Mouse (Mus musculus): ENCODE data around the gene 1810009A15Rik. TPM values are rescaled to one million over a fixed set of nuclear protein-coding genes. Genes with fewer than 3 reads are reported as not detected.
A peak's percentile ranks its signal among the peaks of the same experiment; 100 is the strongest.

1810009A15Rik gene
- polyA plus RNA-seq, 1 experiment from 2014 or later, result 39.0 TPM

GRCm38 (mm10) chr19:8926766-8927165 is 38.1 kb downstream of the 1810009A15Rik start:
- H3K4me2 ChIP-seq (ENCODE audit: low read depth, low read length), result no peak overlapping the region
- H3K4me3 ChIP-seq (ENCODE audit: low read depth, low read length), result no peak overlapping the region
- H3K27ac ChIP-seq (ENCODE audit: low read depth, low read length), result no peak overlapping the region
- peaks cover 5% of the 10 kb centered on the region; the same call in 1 of the 2 replicates for H3K4me1 ChIP-seq (ENCODE audit: control insufficient read depth, insufficient read depth, low read length)
- H3K9me3 ChIP-seq (ENCODE audit: control insufficient read depth, low read length), result no peaks in the 10 kb centered on the region
- no peak overlapping the region for H3K9ac ChIP-seq (replicated peaks; ENCODE audit: low read depth, low read length)
- H3K27me3 ChIP-seq (ENCODE audit: control insufficient read depth, insufficient read depth, low read length), result no peaks in the 10 kb centered on the region
- 95% methylated on average over 2 of the region's 2 CpGs for WGBS
- H3K36me3 ChIP-seq (ENCODE audit: control insufficient read depth, insufficient read depth, low read length), result peaks cover 9% of the 10 kb centered on the region; the same call in 1 of the 2 replicates
- ATAC-seq (ENCODE audit: low read depth), result no peak

- Histone ChIP-seq H3K27me3 (ENCODE audit: control insufficient read depth, insufficient read depth, low read length) (no peaks in the 10 kb centered on the region), H3K9ac (replicated peaks; ENCODE audit: low read depth, low read length) (no peak overlapping the region), H3K9me3 (ENCODE audit: control insufficient read depth, low read length) (no peaks in the 10 kb centered on the region), H3K4me2 (ENCODE audit: low read depth, low read length) (no peak overlapping the region), H3K4me1 (ENCODE audit: control insufficient read depth, insufficient read depth, low read length) (0 out of 2 replicates have a peak, but pooled peaks cover 3% of the 10 kb centered on the region), H3K27ac (ENCODE audit: low read depth, low read length) (no peak overlapping the region), H3K36me3 (ENCODE audit: control insufficient read depth, insufficient read depth, low read length) (peaks cover 8% of the 10 kb centered on the region; the same call in 1 of the 2 replicates), H3K4me3 (ENCODE audit: low read depth, low read length) (no peak overlapping the region)
- WGBS, result 91% methylated on average over 12 of the region's 12 CpGs
- ATAC-seq (ENCODE audit: low read depth), result no peak
These were observed 39.4 kb downstream of the 1810009A15Rik start for GRCm38 (mm10) chr19:8927891-8928525.

GRCm38 (mm10) chr19:8928689-8929223 is 40.1 kb downstream of the 1810009A15Rik start:
- WGBS, result 19% methylated on average over 16 of the region's 16 CpGs
- Histone ChIP-seq H3K27ac (ENCODE audit: low read depth, low read length) (no peak overlapping the region), H3K4me1 (ENCODE audit: control insufficient read depth, insufficient read depth, low read length) (0 out of 2 replicates have a peak, but pooled peaks cover 3% of the 10 kb centered on the region), H3K9ac (replicated peaks; ENCODE audit: low read depth, low read length) (peak overlapping the region; percentile 21; the same call in 1 of the 2 replicates), H3K4me3 (ENCODE audit: low read depth, low read length) (peak overlapping the region; percentile 48), H3K36me3 (ENCODE audit: control insufficient read depth, insufficient read depth, low read length) (peaks cover 8% of the 10 kb centered on the region; the same call in 1 of the 2 replicates), H3K27me3 (ENCODE audit: control insufficient read depth, insufficient read depth, low read length) (no peaks in the 10 kb centered on the region), H3K9me3 (ENCODE audit: control insufficient read depth, low read length) (no peaks in the 10 kb centered on the region), H3K4me2 (ENCODE audit: low read depth, low read length) (peak overlapping the region; percentile 64)
- peak; percentile 23; the same call in 1 of the 2 replicates for ATAC-seq (ENCODE audit: low read depth)

GRCm38 (mm10) chr19:8929224-8930088 is 40.8 kb downstream of the 1810009A15Rik start, which contains the start of the genes Rom1 and Eml3:
Gene Rom1 (minus strand): TSS chr19:8929356.
Gene Eml3 (plus strand): TSS chr19:8929552.
- Histone ChIP-seq H3K9me3 (ENCODE audit: control insufficient read depth, low read length) (no peaks in the 10 kb centered on the region), H3K36me3 (ENCODE audit: control insufficient read depth, insufficient read depth, low read length) (peaks cover 8% of the 10 kb centered on the region; the same call in 1 of the 2 replicates), H3K4me1 (ENCODE audit: control insufficient read depth, insufficient read depth, low read length) (0 out of 2 replicates have a peak, but pooled peaks cover 3% of the 10 kb centered on the region), H3K9ac (replicated peaks; ENCODE audit: low read depth, low read length) (peak within 1 kb of the TSS; percentile 58), H3K27ac (ENCODE audit: low read depth, low read length) (no peak within 1 kb of the TSS), H3K27me3 (ENCODE audit: control insufficient read depth, insufficient read depth, low read length) (no peaks in the 10 kb centered on the region), H3K4me2 (ENCODE audit: low read depth, low read length) (peak within 1 kb of the TSS; percentile 64), H3K4me3 (ENCODE audit: low read depth, low read length) (peak within 1 kb of the TSS; percentile 48)
- ATAC-seq (ENCODE audit: low read depth), result peak; percentile 50
- WGBS, result 1% methylated on average over 67 of the region's 74 CpGs

GRCm38 (mm10) chr19:8930117-8930516 is 41.5 kb downstream of the 1810009A15Rik start:
- no peaks in the 10 kb centered on the region for H3K9me3 ChIP-seq (ENCODE audit: control insufficient read depth, low read length)
- peaks cover 8% of the 10 kb centered on the region; the same call in 1 of the 2 replicates for H3K36me3 ChIP-seq (ENCODE audit: control insufficient read depth, insufficient read depth, low read length)
- no peak for ATAC-seq (ENCODE audit: low read depth)
- H3K4me2 ChIP-seq (ENCODE audit: low read depth, low read length), result peak overlapping the region; percentile 64
- peak overlapping the region; percentile 48 for H3K4me3 ChIP-seq (ENCODE audit: low read depth, low read length)
- 0 out of 2 replicates have a peak, but pooled peaks cover 3% of the 10 kb centered on the region for H3K4me1 ChIP-seq (ENCODE audit: control insufficient read depth, insufficient read depth, low read length)
- H3K27ac ChIP-seq (ENCODE audit: low read depth, low read length), result no peak overlapping the region
- peak overlapping the region; percentile 58 for H3K9ac ChIP-seq (replicated peaks; ENCODE audit: low read depth, low read length)
- 11% methylated on average over 11 of the region's 11 CpGs for WGBS
- no peaks in the 10 kb centered on the region for H3K27me3 ChIP-seq (ENCODE audit: control insufficient read depth, insufficient read depth, low read length)

- H3K4me1 ChIP-seq (ENCODE audit: control insufficient read depth, insufficient read depth, low read length), result 0 out of 2 replicates have a peak, but pooled peaks cover 3% of the 10 kb centered on the region
- H3K27ac ChIP-seq (ENCODE audit: low read depth, low read length), result no peak overlapping the region
- no peak for ATAC-seq (ENCODE audit: low read depth)
- H3K9me3 ChIP-seq (ENCODE audit: control insufficient read depth, low read length), result no peaks in the 10 kb centered on the region
- no peaks in the 10 kb centered on the region for H3K27me3 ChIP-seq (ENCODE audit: control insufficient read depth, insufficient read depth, low read length)
- no peak overlapping the region; the same call in 1 of the 2 replicates for H3K4me2 ChIP-seq (ENCODE audit: low read depth, low read length)
- 88% methylated on average over 7 of the region's 7 CpGs for WGBS
- no peak overlapping the region for H3K4me3 ChIP-seq (ENCODE audit: low read depth, low read length)
- peaks cover 8% of the 10 kb centered on the region; the same call in 1 of the 2 replicates for H3K36me3 ChIP-seq (ENCODE audit: control insufficient read depth, insufficient read depth, low read length)
- H3K9ac ChIP-seq (replicated peaks; ENCODE audit: low read depth, low read length), result no peak overlapping the region
These were observed 42.1 kb downstream of the 1810009A15Rik start for GRCm38 (mm10) chr19:8930771-8931170.

GRCm38 (mm10) chr19:8936736-8937135 is 48.1 kb downstream of the 1810009A15Rik start:
- Histone ChIP-seq H3K4me2 (ENCODE audit: low read depth, low read length) (no peak overlapping the region), H3K4me3 (ENCODE audit: low read depth, low read length) (no peak overlapping the region), H3K27me3 (ENCODE audit: control insufficient read depth, insufficient read depth, low read length) (no peaks in the 10 kb centered on the region), H3K27ac (ENCODE audit: low read depth, low read length) (no peak overlapping the region), H3K9ac (replicated peaks; ENCODE audit: low read depth, low read length) (no peak overlapping the region), H3K9me3 (ENCODE audit: control insufficient read depth, low read length) (no peaks in the 10 kb centered on the region), H3K36me3 (ENCODE audit: control insufficient read depth, insufficient read depth, low read length) (no peaks in the 10 kb centered on the region), H3K4me1 (ENCODE audit: control insufficient read depth, insufficient read depth, low read length) (peaks cover 6% of the 10 kb centered on the region)
- no peak for ATAC-seq (ENCODE audit: low read depth)
- 85% methylated on average over 2 of the region's 2 CpGs for WGBS

Data from neural tube, embryonic 14.5 days (tissue).